Mouse (Mus musculus) Patski (cell line): ENCODE results near the gene Ptgdr2. TPM values are rescaled to one million over a fixed set of nuclear protein-coding genes. Genes with fewer than 3 reads are reported as not detected.

Experiments used
- ATAC-seq: fragments of 100-300 bp; one replicate; pipeline ENCODE4 v1.8.0; 2021
- CTCF ChIA-PET: fragments of 350-600 bp; sonication (Branson Sonifier 250); formaldehyde crosslinking; loops from one replicate; lab custom pipeline; 2022; ENCODE audit warnings: inconsistent platforms; lab: Charles Lee
- POLR2A ChIA-PET: fragments of 350-600 bp; sonication (Branson Sonifier 250); formaldehyde crosslinking; loops from one replicate; lab custom pipeline; 2022; ENCODE audit warnings: antibody characterized with exemption, inconsistent platforms; lab: Charles Lee
- DNase-seq: peaks from one replicate; pipeline ENCODE4 v3.0.0-alpha.2; 2011; ENCODE audit warnings: low read depth, low spot score
- H3K27me3 ChIP-seq: fragments of 371-371 bp; one replicate; pipeline ENCODE4 v1.5.1; 2021
- CTCF ChIP-seq: fragments of 100-300 bp; IDR thresholded peaks from one replicate; pipeline ENCODE4 v1.5.1; 2021
- in situ Hi-C: fragments of 300-500 bp; cut with MboI; formaldehyde crosslinking; loops from 3 replicates; pipeline ENCODE4 v1.11.1; 2018; ENCODE audit warnings: low pct_unique_long_range_greater_than_20kb, mixed read lengths
- polyA plus RNA-seq: library from polyadenylated mRNA; unstranded; gene quantifications from one replicate; pipeline ENCODE4 v1.2.3, GENCODE M21; 2021

Ptgdr2 gene
- 0.21 TPM for polyA plus RNA-seq

DNA sequence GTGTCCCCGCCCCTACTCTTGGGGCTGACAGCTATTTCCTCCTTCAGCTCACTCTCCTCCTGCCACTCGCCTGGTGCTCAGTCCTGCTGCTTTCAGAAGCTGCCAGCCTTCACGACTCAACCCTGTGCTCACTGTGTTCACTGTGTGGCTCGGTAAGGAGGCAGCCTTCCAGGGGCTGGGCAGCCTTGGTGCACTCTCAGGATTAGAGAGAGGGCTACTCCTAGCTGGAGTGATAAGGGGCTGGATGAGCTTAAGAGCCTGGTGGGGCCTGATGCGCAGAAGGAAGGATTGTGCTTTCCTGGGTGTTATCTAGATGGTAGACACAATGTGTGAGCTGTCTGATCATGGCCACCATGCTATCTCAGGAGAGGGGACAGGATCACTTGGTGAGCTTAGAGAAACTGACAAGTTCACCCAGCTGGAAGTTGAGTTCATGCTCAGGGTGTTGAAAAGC lies at the start of gene Ptgdr2:
Ptgdr2 (plus strand) TSS at position 51 of the 454 bp plus-strand sequence.
- ChIA-PET POLR2A (no interaction called here), CTCF (interaction anchor here (0.6 to 1.4 kb wide), 5 partner anchors 9 to 41 kb away, joined by 3 to 9 read pairs (median 4); no protein-coding TSS in a partner anchor)
- no peak for TF ChIP-seq CTCF
- no peak for DNase-seq
- peaks cover 14% of the 10 kb centered on the region for H3K27me3 ChIP-seq
- in situ Hi-C loops: no loop called here
- no peak for ATAC-seq

DNA sequence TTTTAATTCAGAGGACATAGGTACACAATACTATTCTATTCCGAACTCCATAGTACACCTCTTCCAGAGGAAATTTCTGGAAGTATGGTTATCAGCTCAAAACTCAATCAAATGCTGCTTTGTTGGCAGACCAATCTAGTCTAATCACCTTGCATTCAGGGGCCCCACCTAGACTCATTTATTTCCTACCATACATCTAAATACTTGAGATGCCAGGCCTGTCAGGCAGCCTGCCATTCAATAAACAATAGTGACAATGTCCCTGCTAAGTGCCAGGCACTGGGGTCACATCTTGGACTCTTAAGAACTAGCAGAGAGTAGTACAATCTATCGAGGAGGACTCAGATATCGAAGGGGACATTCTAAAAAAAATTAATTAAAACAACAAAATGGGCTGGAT lies 44.8 kb upstream of the Ptgdr2 start:
- ChIA-PET POLR2A (no interaction called here), CTCF (no interaction called here)
- DNase-seq (no peak), ATAC-seq (no peak)
- in situ Hi-C loops: no loop called here
- TF ChIP-seq CTCF: no peak
- no peaks in the 10 kb centered on the region for H3K27me3 ChIP-seq

DNA sequence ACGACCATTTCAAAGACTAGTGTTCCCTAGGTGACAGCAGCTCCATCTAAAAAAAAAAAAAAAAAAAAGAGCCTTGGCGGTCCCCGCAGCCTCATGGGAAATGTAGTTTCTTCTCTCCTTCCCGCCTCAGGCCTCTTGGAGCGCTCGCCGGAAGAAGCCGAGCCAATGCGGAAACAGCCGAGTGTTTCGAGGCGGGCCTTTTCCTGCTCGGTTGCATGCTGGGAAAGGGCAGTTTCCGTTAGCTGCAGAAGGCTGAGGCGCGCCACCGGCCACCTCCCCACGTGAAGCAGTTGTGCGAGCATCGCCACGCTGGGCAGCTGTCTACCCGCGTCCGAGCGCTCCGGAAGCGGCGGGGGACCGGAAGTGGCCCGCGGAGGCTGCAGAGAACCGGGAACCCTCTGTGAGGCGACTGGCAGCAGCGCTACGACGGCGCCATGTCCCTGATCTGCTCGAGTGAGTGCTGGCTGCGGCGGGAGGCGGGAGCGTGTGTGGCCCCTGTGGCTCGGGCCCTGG lies 41.9 kb upstream of the Ptgdr2 start, which contains the start of gene Prpf19:
Prpf19 (plus strand) TSS at position 216 of the 513 bp plus-strand sequence.
- no peak for TF ChIP-seq CTCF
- no peaks in the 10 kb centered on the region for H3K27me3 ChIP-seq
- ATAC-seq (peak; percentile 95), DNase-seq (peak; percentile 87)
- in situ Hi-C loops: no loop called here
- ChIA-PET POLR2A (interaction anchor here (0.6 to 1.1 kb wide), 6 partner anchors 14 to 181 kb away, joined by 3 to 7 read pairs (median 4); no protein-coding TSS in a partner anchor), CTCF (interaction anchor here (0.8 to 3.0 kb wide), 5 partner anchors 13 to 216 kb away, joined by 3 to 12 read pairs (median 4); no protein-coding TSS in a partner anchor)

DNA sequence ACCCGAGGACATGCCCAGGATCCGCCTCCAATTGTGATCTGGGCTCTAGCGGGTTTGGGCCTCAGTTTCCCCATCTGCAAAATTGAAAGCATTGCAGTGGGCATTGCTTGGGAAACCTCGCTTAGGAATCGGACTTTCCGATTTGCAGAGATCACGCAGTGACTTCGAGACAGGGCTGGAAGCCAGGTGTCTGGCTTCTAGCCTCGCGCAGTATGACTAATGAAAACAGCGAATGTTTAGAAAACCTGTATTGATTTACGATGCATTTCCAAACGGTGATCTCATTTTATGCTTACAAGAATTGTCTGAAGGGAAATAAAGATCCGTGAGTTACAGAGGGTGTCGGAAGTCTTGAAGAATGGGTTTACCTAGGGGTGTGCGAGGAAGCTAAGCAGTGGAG lies 41.3 kb upstream of the Ptgdr2 start:
- in situ Hi-C loops: no loop called here
- ChIA-PET CTCF (interaction anchor here (0.8 to 3.0 kb wide), 9 partner anchors 9 to 217 kb away, joined by 3 to 12 read pairs (median 4); partner anchors contain the start of gene Ptgdr2), POLR2A (interaction anchor here (0.6 to 1.2 kb wide), 6 partner anchors 10 to 334 kb away, joined by 3 to 5 read pairs (median 4); no protein-coding TSS in a partner anchor)
- ATAC-seq (peak; percentile 27), DNase-seq (no peak)
- no peak for TF ChIP-seq CTCF
- H3K27me3 ChIP-seq: no peaks in the 10 kb centered on the region

DNA sequence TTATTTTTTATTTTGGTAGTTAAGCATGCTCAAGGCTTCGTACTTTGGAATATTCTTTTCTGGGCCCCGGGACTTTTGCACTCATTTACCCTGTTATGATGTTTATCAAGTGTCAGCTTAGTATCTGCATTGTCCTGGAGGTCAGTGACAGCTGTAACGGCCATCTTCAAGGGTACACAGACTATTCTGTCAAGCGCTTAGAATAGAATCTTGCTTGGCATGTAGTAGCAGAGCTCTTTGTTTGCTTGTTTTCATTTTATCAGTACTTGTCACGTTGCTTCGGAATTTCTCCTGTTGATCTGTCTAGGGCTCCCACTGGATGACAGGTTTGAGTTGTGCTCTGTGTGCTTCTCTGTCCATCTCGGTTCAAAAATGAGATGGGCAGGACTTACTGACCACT lies 40.1 kb upstream of the Ptgdr2 start:
- DNase-seq (no peak), ATAC-seq (no peak)
- ChIA-PET POLR2A (no interaction called here), CTCF (interaction anchor here (1.0 to 3.0 kb wide), 12 partner anchors 8 to 215 kb away, joined by 3 to 12 read pairs (median 4); partner anchors contain the start of genes Ccdc86 and Ptgdr2)
- no peak for TF ChIP-seq CTCF
- no peaks in the 10 kb centered on the region for H3K27me3 ChIP-seq
- in situ Hi-C loops: no loop called here

DNA sequence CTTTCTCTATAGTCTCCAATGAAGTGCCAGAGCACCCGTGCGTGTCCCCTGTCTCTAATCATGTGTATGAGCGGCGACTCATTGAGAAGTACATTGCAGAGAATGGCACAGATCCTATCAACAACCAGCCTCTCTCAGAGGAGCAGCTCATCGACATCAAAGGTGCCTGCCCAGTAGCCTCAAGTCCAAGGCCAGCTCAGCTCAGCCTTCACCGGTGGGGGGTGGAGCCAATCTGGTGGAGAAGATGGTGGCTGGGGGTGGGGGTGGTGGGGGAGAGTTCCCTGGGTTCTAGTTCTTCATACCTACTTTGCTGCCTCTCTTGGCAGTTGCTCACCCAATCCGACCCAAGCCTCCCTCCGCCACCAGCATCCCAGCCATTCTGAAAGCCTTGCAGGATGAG lies 39.5 kb upstream of the Ptgdr2 start:
- ATAC-seq: no peak
- in situ Hi-C loops: no loop called here
- H3K27me3 ChIP-seq: no peaks in the 10 kb centered on the region
- DNase-seq: no peak
- TF ChIP-seq CTCF: no peak
- POLR2A ChIA-PET: no interaction called here
- CTCF ChIA-PET: interaction anchor here (1.0 to 3.0 kb wide), 7 partner anchors 11 to 215 kb away, joined by 3 to 12 read pairs (median 4); partner anchors contain the start of gene Ccdc86

DNA sequence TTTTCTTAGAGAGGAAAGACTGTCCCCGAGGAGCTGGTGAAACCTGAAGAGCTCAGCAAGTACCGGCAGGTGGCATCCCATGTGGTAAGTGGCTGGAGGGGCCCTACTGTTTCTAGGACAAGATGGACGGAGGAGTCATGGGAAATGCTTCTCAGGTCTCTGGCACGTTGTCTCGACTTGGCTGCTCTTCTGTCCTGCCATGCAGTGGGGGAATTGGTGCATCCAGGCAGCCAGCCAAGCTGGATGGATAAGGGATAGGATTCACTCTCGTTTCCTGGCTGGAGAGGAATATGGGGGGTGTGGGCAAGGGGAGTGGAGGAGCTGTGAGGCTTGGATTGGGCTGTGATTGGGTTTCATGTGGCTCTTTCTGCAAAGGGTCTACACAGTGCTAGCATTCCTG lies 36.6 kb upstream of the Ptgdr2 start:
- ATAC-seq (no peak), DNase-seq (no peak)
- POLR2A ChIA-PET: no interaction called here
- no peak for TF ChIP-seq CTCF
- no peaks in the 10 kb centered on the region for H3K27me3 ChIP-seq
- in situ Hi-C loops: no loop called here
- CTCF ChIA-PET: interaction anchor here (2.2 kb wide), 1 partner anchor 12 kb away, joined by 10 read pairs; no protein-coding TSS in a partner anchor

DNA sequence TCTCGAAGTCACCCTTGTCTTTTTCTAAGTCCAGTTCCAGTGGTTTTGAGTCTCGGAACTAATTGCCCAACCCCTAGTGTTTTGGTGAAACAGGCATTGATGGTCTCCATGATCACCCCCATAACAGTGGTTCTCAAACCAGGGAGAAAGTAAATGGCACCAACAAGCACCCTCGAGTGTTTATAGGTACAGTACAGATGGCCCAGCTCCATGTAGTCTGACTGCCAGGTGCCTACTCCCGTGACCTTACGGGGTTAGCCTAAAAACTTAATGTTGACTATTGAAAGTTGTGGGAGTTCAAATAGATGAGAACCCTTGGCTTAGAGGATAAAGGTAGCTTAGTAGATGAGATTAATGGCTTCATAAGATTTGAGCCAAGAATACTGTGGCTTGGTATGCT lies 35.9 kb upstream of the Ptgdr2 start:
- H3K27me3 ChIP-seq: no peaks in the 10 kb centered on the region
- POLR2A ChIA-PET: interaction anchor here (0.5 kb wide), 1 partner anchor 316 kb away, joined by 3 read pairs; no protein-coding TSS in a partner anchor
- no peak for TF ChIP-seq CTCF
- in situ Hi-C loops: no loop called here
- DNase-seq: no peak
- no peak for ATAC-seq
- CTCF ChIA-PET: interaction anchor here (1.7 kb wide), 1 partner anchor 50 kb away, joined by 3 read pairs; no protein-coding TSS in a partner anchor

DNA sequence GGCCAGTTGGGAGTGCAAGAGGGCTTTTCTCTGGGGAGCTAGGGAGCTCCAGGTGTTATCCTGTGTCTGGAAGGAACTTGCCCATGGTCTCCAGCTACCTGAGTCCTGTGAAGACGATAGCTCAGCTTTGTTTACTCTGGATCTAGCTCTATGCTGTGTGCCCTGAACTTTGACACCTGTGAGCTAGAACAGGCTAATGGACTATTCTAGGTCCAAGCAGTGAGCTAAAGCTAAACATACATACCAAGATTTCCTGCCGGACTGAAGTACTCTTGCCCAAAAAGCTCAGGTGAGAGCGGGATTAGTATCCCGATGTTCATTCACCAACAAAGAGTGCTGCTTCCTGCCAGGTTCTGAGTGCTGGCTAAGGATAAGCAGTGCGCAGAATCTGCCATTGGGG lies 32.4 kb upstream of the Ptgdr2 start:
- in situ Hi-C loops: no loop called here

DNA sequence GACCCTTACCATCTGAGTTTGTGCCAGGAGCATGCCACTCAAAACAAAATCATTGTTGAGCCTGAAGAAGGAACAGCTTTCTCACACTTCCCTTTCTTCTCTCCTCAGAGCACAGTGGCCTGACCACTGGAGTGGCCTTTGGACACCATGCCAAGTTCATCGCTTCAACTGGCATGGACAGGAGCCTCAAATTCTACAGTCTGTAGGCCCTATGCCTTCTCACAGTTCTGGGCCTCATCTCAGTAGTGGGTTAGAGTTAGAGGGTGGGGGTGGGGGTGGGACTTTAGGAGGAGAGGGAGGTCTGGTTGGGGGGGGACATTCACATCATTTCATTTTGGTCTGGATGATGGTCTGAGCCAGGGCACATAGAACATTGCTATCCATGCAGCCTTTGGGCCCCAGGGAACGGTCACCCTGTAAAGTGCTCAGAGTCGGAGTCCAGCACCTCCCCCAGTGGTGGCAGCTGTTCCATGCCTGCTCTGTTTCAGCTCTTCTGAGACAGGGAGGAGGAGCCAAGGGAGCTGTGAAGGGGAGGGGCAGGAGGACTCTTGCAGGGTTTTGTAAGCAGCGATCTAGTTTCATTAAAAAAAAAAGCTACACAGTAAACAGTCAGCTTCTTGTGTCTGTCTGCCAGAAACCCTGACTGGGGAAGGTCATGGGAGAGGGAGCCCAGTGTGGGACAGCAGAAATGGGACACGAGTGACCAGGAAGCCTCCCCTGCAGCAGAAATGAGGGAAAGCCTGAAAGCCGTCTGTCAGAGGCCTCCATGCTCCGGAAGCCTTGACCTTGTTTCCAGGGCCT lies 31.8 kb upstream of the Ptgdr2 start:
- no peak for ATAC-seq
- ChIA-PET CTCF (interaction anchor here (0.8 to 6.1 kb wide), 5 partner anchors 9 to 74 kb away, joined by 3 to 75 read pairs (median 3); no protein-coding TSS in a partner anchor), POLR2A (interaction anchor here (1.0 to 1.4 kb wide), 3 partner anchors 9 to 45 kb away, joined by 3 to 4 read pairs (median 3); partner anchors contain the start of gene Tmem109)
- DNase-seq: no peak
- no peaks in the 10 kb centered on the region for H3K27me3 ChIP-seq
- TF ChIP-seq CTCF: no peak
- in situ Hi-C loops: no loop called here

More for the DNA sequence above, 32.4 kb upstream of the Ptgdr2 start:
- no peak for TF ChIP-seq CTCF
- DNase-seq (no peak), ATAC-seq (no peak)
- CTCF ChIA-PET: interaction anchor here (0.8 to 1.7 kb wide), 3 partner anchors 8 to 49 kb away, joined by 3 read pairs; no protein-coding TSS in a partner anchor
- H3K27me3 ChIP-seq: no peaks in the 10 kb centered on the region
- POLR2A ChIA-PET: interaction anchor here (1.0 to 1.4 kb wide), 3 partner anchors 8 to 46 kb away, joined by 3 to 4 read pairs (median 3); partner anchors contain the start of gene Tmem109
